9 mouse cellular contexts compared by ENCODE assay signal in the genomic region with DNA sequence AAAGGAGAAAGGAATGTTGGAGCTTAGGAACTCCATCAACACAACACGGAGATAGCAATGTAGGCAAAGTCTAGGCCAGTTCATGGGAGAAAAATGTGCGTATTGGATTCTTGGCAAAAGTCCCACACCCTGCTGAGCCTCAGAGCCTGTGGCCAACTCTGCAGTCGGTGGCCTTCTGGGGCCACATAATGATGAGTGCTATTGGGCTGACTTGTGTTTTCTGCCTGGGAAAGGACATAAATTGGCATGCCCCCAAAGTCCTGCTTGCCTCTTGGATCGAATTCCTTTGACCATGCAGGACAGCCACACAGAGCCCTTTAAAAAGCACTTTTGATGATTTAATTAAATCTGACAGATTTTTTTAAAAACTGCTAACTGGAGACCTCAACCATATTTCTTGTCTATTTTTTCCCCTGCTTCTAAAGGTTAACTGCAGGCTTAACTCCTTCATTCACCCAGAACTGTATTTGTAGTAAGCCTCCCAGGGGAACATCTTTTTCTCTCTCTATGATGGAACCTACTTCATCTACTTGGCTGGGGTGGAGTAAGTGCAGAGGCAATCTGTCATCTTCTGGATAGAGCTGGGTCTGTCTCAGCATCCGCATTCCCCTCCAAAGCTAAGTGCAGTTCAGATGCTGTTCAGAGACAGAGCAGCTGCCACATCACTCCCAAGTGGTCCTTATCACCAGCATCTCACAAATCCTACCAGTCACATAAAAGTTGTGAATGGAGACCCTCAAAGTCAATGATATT.
A peak's percentile ranks its signal among the peaks of the same experiment; 100 is the strongest.
DNase-seq lines count a peak whose midpoint lies in the region; ATAC-seq lines count a peak whose summit lies in the region.
"Had no signal": no experiment of that assay in that cellular context is flagged by ENCODE, and none has a peak within 500 bp of the region (broad histone marks: within the 10 kb centered on the region; RNA-seq: fewer than 3 reads in every experiment).

No protein-coding gene starts in this region.

- H3K27ac ChIP-seq in embryonic facial prominence, embryonic 12.5 days = no peak overlapping the region
- no peak overlapping the region for H3K27ac ChIP-seq in embryonic facial prominence, embryonic 10.5 days (replicated peaks)
- no peak overlapping the region for H3K27ac ChIP-seq in neural tube, embryonic 13.5 days (replicated peaks)
- no peak overlapping the region for H3K27ac ChIP-seq in neural tube, embryonic 15.5 days (replicated peaks)
- H3K27ac ChIP-seq: left cerebral cortex, adult 2 months had no signal

- no peak for DNase-seq in embryonic facial prominence, embryonic 10.5 days (ENCODE audit: low spot score)
- DNase-seq in gastrocnemius, postnatal 25 days = peak; percentile 26
- peak; percentile 16 for DNase-seq in layer of hippocampus, adult 9-11 months
- no peak for DNase-seq in testis, postnatal 14 days (ENCODE audit: low spot score)
- no peak for DNase-seq in ovary, adult 18-20 months (ENCODE audit: low spot score)

- H3K4me2 ChIP-seq in embryonic facial prominence, embryonic 12.5 days (replicated peaks) = no peak overlapping the region
- H3K4me2 ChIP-seq in neural tube, embryonic 13.5 days = no peak overlapping the region
- no peak overlapping the region for H3K4me2 ChIP-seq in neural tube, embryonic 15.5 days

- ATAC-seq in embryonic facial prominence, embryonic 12.5 days (ENCODE audit: insufficient number of reproducible peaks, insufficient read depth, low FRiP score, low TSS enrichment) = peak; percentile 56; the same call in 1 of the 2 replicates
- ATAC-seq in neural tube, embryonic 13.5 days (ENCODE audit: low read depth) = 0 out of 2 replicates have a peak, but pooled peaks have one; percentile 50
- ATAC-seq in neural tube, embryonic 15.5 days (ENCODE audit: low FRiP score) = no peak

- no peaks in the 10 kb centered on the region for H3K9me3 ChIP-seq in embryonic facial prominence, embryonic 12.5 days
- H3K9me3 ChIP-seq in embryonic facial prominence, embryonic 10.5 days = no peaks in the 10 kb centered on the region
- H3K9me3 ChIP-seq in neural tube, embryonic 13.5 days = no peaks in the 10 kb centered on the region
- H3K9me3 ChIP-seq in neural tube, embryonic 15.5 days (replicated peaks) = no peaks in the 10 kb centered on the region

- no peaks in the 10 kb centered on the region for H3K27me3 ChIP-seq in embryonic facial prominence, embryonic 12.5 days
- H3K27me3 ChIP-seq in embryonic facial prominence, embryonic 10.5 days (replicated peaks; ENCODE audit: low read depth, poor library complexity, severe bottlenecking) = no peaks in the 10 kb centered on the region
- H3K27me3 ChIP-seq in neural tube, embryonic 13.5 days = no peaks in the 10 kb centered on the region
- H3K27me3 ChIP-seq in neural tube, embryonic 15.5 days (replicated peaks) = no peaks in the 10 kb centered on the region

- WGBS in embryonic facial prominence, embryonic 12.5 days = 57% methylated on average over 5 of the region's 5 CpGs
- 75% methylated on average over 5 of the region's 5 CpGs for WGBS in embryonic facial prominence, embryonic 10.5 days
- WGBS in neural tube, embryonic 13.5 days = 38% methylated on average over 5 of the region's 5 CpGs
- WGBS in neural tube, embryonic 15.5 days = 42% methylated on average over 5 of the region's 5 CpGs

- H3K9ac ChIP-seq in embryonic facial prominence, embryonic 12.5 days = no peak overlapping the region
- no peak overlapping the region for H3K9ac ChIP-seq in neural tube, embryonic 13.5 days
- H3K9ac ChIP-seq in neural tube, embryonic 15.5 days (replicated peaks) = no peak overlapping the region

- H3K36me3 ChIP-seq in embryonic facial prominence, embryonic 12.5 days = no peaks in the 10 kb centered on the region
- H3K36me3 ChIP-seq in embryonic facial prominence, embryonic 10.5 days (replicated peaks) = no peaks in the 10 kb centered on the region
- H3K36me3 ChIP-seq in neural tube, embryonic 13.5 days = no peaks in the 10 kb centered on the region
- no peaks in the 10 kb centered on the region for H3K36me3 ChIP-seq in neural tube, embryonic 15.5 days

- no peak overlapping the region for H3K4me3 ChIP-seq in embryonic facial prominence, embryonic 12.5 days
- H3K4me3 ChIP-seq in embryonic facial prominence, embryonic 10.5 days = no peak overlapping the region
- H3K4me3 ChIP-seq in neural tube, embryonic 13.5 days = no peak overlapping the region
- no peak overlapping the region for H3K4me3 ChIP-seq in neural tube, embryonic 15.5 days (replicated peaks)
- H3K4me3 ChIP-seq: left cerebral cortex, adult 2 months had no signal

- no peaks in the 10 kb centered on the region for H3K4me1 ChIP-seq in embryonic facial prominence, embryonic 12.5 days
- 0 out of 2 replicates have a peak, but pooled peaks cover 2% of the 10 kb centered on the region for H3K4me1 ChIP-seq in embryonic facial prominence, embryonic 10.5 days
- H3K4me1 ChIP-seq in neural tube, embryonic 13.5 days (replicated peaks) = peaks cover 7% of the 10 kb centered on the region
- 0 out of 2 replicates have a peak, but pooled peaks cover 7% of the 10 kb centered on the region for H3K4me1 ChIP-seq in neural tube, embryonic 15.5 days

Comparison
In these comparisons a context has a peak if more than half of its experiments do, and no peak if none do; other contexts are left out.
1. DNase-seq: peak in gastrocnemius, postnatal 25 days (single experiment) and layer of hippocampus, adult 9-11 months (single experiment); none in embryonic facial prominence, embryonic 10.5 days (single experiment), testis, postnatal 14 days (single experiment) and ovary, adult 18-20 months (single experiment).